Mouse (Mus musculus): Measurements from ENCODE around the gene Lipc. TPM values are rescaled to one million over a fixed set of nuclear protein-coding genes. Genes with fewer than 3 reads are reported as not detected.

Gene Lipc
- total and polyA plus RNA-seq, 2 experiments = 210 to 384 TPM

- H3K27me3 ChIP-seq (ENCODE audit: control insufficient read depth, insufficient read depth, low read length) = no peaks in the 10 kb centered on the region
- TF ChIP-seq CTCF (IDR thresholded peaks at IDR 0.05; ENCODE audit: low read depth, low read length) = no peak
- no peak for TF ChIP-seq POLR2A (IDR thresholded peaks at IDR 0.05; ENCODE audit: extremely low read depth, insufficient read depth, low read length)
- no peaks in the 10 kb centered on the region for H3K36me3 ChIP-seq (ENCODE audit: control insufficient read depth, insufficient read depth, low read length)
- no peak for DNase-seq (ENCODE audit: extremely low read depth, low read depth, low spot score)
- 76% methylated on average over 1 of the region's 1 CpGs for WGBS
- no peak overlapping the region for H3K9ac ChIP-seq (ENCODE audit: low read depth, low read length)
- no peak overlapping the region for H3K4me3 ChIP-seq (ENCODE audit: insufficient read depth, low read depth, low read length)
- peaks cover 48% of the 10 kb centered on the region for H3K79me2 ChIP-seq (ENCODE audit: control insufficient read depth, insufficient read depth, low read length)
- peaks cover 37% of the 10 kb centered on the region for H3K4me1 ChIP-seq (ENCODE audit: control insufficient read depth, insufficient read depth, low read length)
- H3K27ac ChIP-seq (replicated peaks; ENCODE audit: insufficient read depth, low read depth, low read length) = no peak overlapping the region
Observed at GRCm38 (mm10) chr9:70928472-70928871, 23.6 kb downstream of the Lipc start.

- Histone ChIP-seq H3K9ac (ENCODE audit: low read depth, low read length) (no peak overlapping the region), H3K79me2 (ENCODE audit: control insufficient read depth, insufficient read depth, low read length) (peaks cover 48% of the 10 kb centered on the region), H3K27ac (replicated peaks; ENCODE audit: insufficient read depth, low read depth, low read length) (no peak overlapping the region), H3K4me3 (ENCODE audit: insufficient read depth, low read depth, low read length) (no peak overlapping the region), H3K4me1 (ENCODE audit: control insufficient read depth, insufficient read depth, low read length) (peaks cover 38% of the 10 kb centered on the region), H3K36me3 (ENCODE audit: control insufficient read depth, insufficient read depth, low read length) (no peaks in the 10 kb centered on the region), H3K27me3 (ENCODE audit: control insufficient read depth, insufficient read depth, low read length) (no peaks in the 10 kb centered on the region)
- TF ChIP-seq CTCF (IDR thresholded peaks at IDR 0.05; ENCODE audit: low read depth, low read length) (no peak), POLR2A (IDR thresholded peaks at IDR 0.05; ENCODE audit: extremely low read depth, insufficient read depth, low read length) (no peak)
- DNase-seq (ENCODE audit: extremely low read depth, low read depth, low spot score) = no peak
Observed at GRCm38 (mm10) chr9:70927701-70928100, 24.3 kb downstream of the Lipc start.

GRCm38 (mm10) chr9:70926820-70927588 is 25.0 kb downstream of the Lipc start:
- WGBS = 63% methylated on average over 6 of the region's 6 CpGs
- H3K4me3 ChIP-seq (ENCODE audit: insufficient read depth, low read depth, low read length) = no peak overlapping the region
- H3K79me2 ChIP-seq (ENCODE audit: control insufficient read depth, insufficient read depth, low read length) = peaks cover 49% of the 10 kb centered on the region
- DNase-seq (ENCODE audit: extremely low read depth, low read depth, low spot score) = no peak
- H3K27me3 ChIP-seq (ENCODE audit: control insufficient read depth, insufficient read depth, low read length) = no peaks in the 10 kb centered on the region
- TF ChIP-seq POLR2A (IDR thresholded peaks at IDR 0.05; ENCODE audit: extremely low read depth, insufficient read depth, low read length) (no peak), CTCF (IDR thresholded peaks at IDR 0.05; ENCODE audit: low read depth, low read length) (no peak)
- no peak overlapping the region for H3K27ac ChIP-seq (replicated peaks; ENCODE audit: insufficient read depth, low read depth, low read length)
- H3K36me3 ChIP-seq (ENCODE audit: control insufficient read depth, insufficient read depth, low read length) = no peaks in the 10 kb centered on the region
- H3K9ac ChIP-seq (ENCODE audit: low read depth, low read length) = no peak overlapping the region
- H3K4me1 ChIP-seq (ENCODE audit: control insufficient read depth, insufficient read depth, low read length) = peaks cover 38% of the 10 kb centered on the region

- Histone ChIP-seq H3K79me2 (ENCODE audit: control insufficient read depth, insufficient read depth, low read length) (peaks cover 50% of the 10 kb centered on the region), H3K4me1 (ENCODE audit: control insufficient read depth, insufficient read depth, low read length) (peaks cover 36% of the 10 kb centered on the region), H3K36me3 (ENCODE audit: control insufficient read depth, insufficient read depth, low read length) (no peaks in the 10 kb centered on the region), H3K4me3 (ENCODE audit: insufficient read depth, low read depth, low read length) (no peak overlapping the region), H3K9ac (ENCODE audit: low read depth, low read length) (no peak overlapping the region), H3K27me3 (ENCODE audit: control insufficient read depth, insufficient read depth, low read length) (no peaks in the 10 kb centered on the region), H3K27ac (replicated peaks; ENCODE audit: insufficient read depth, low read depth, low read length) (no peak overlapping the region)
- TF ChIP-seq CTCF (IDR thresholded peaks at IDR 0.05; ENCODE audit: low read depth, low read length) (no peak), POLR2A (IDR thresholded peaks at IDR 0.05; ENCODE audit: extremely low read depth, insufficient read depth, low read length) (no peak)
- DNase-seq (ENCODE audit: extremely low read depth, low read depth, low spot score) = peak; percentile 55
- 85% methylated on average over 6 of the region's 6 CpGs for WGBS
Observed at GRCm38 (mm10) chr9:70925225-70925624, 26.8 kb downstream of the Lipc start.

- Histone ChIP-seq H3K36me3 (ENCODE audit: control insufficient read depth, insufficient read depth, low read length) (no peaks in the 10 kb centered on the region), H3K9ac (ENCODE audit: low read depth, low read length) (no peak overlapping the region), H3K4me1 (ENCODE audit: control insufficient read depth, insufficient read depth, low read length) (peaks cover 32% of the 10 kb centered on the region), H3K4me3 (ENCODE audit: insufficient read depth, low read depth, low read length) (no peak overlapping the region), H3K27ac (replicated peaks; ENCODE audit: insufficient read depth, low read depth, low read length) (no peak overlapping the region), H3K79me2 (ENCODE audit: control insufficient read depth, insufficient read depth, low read length) (peaks cover 49% of the 10 kb centered on the region), H3K27me3 (ENCODE audit: control insufficient read depth, insufficient read depth, low read length) (no peaks in the 10 kb centered on the region)
- TF ChIP-seq CTCF (IDR thresholded peaks at IDR 0.05; ENCODE audit: low read depth, low read length) (no peak), POLR2A (IDR thresholded peaks at IDR 0.05; ENCODE audit: extremely low read depth, insufficient read depth, low read length) (no peak)
- DNase-seq (ENCODE audit: extremely low read depth, low read depth, low spot score) = no peak
- WGBS = 97% methylated on average over 3 of the region's 3 CpGs
Observed at GRCm38 (mm10) chr9:70924763-70925162, 27.3 kb downstream of the Lipc start.
